Mouse (Mus musculus): ENCODE measurements at regions not wholly inside any gene's neighbourhood (a gene's known extent, or its start where the extent isn't known, plus 50 kb on each side); places are given as distances from the start of the nearest gene placed in this dataset.

GRCm38 (mm10) chrX:11491235-11491634, 163.6 kb downstream of the H2al1j start:
- TF ChIP-seq CTCF (IDR thresholded peaks at IDR 0.05; ENCODE audit: borderline replicate concordance, extremely low read depth, insufficient read depth, insufficient read length) (no peak), POLR2A (IDR thresholded peaks at IDR 0.05; ENCODE audit: borderline replicate concordance, extremely low read depth, insufficient read depth, insufficient read length, poor library complexity, severe bottlenecking) (no peak)
